Mouse (Mus musculus): Measurements from ENCODE around the gene Olfr805.

DNA sequence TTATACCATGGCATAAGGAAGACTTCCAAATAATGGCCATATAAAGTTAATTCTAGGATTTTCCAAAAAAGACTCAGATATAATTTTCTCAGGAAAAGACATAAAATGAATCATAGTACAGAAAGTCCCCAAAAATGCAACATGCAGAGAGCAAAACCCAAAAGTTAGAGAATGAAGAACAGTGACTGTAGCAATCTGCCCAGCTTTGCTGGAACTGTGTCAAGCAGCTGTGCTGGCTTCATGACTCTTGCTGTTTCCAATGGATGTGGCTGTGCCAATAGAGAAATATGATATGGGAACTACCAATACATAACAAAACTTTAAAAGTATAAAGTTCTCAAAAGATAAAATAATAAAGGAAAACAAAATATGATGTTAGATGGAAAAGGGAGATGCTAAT is 48.9 kb upstream of the Olfr805 start:
- TF ChIP-seq CTCF (IDR thresholded peaks at IDR 0.05; ENCODE audit: low read depth, low read length) (no peak), GATA1 (IDR thresholded peaks at IDR 0.05; ENCODE audit: borderline replicate concordance, low read length) (no peak), TAL1 (conservative IDR thresholded peaks at IDR 0.05; ENCODE audit: low read depth, low read length) (no peak), GATA2 (IDR thresholded peaks at IDR 0.05; ENCODE audit: borderline replicate concordance, low read depth, low read length) (no peak)
